Mouse (Mus musculus) heart, adult 2 months (tissue): Measurements from ENCODE around the gene Gm9736. TPM values are rescaled to one million over a fixed set of nuclear protein-coding genes. Genes with fewer than 3 reads are reported as not detected.
"Not testable (repeated sequence)": the region's sequence is repeated elsewhere in the genome, so short reads cannot be mapped to it uniquely, and the experiment has no call there.

Source experiments
- DNase-seq, 2 experiments: peaks; one replicate each; pipeline ENCODE4 v3.0.0; 2021
- H3K27ac ChIP-seq: fragments of 200-600 bp; 2 replicates; pipeline ENCODE4 v1.8.1; 2022
- H3K27me3 ChIP-seq: fragments of 200-500 bp; 2 replicates; pipeline ENCODE4 v1.6.1; 2012; ENCODE audit warnings: mild to moderate bottlenecking, low read length, inconsistent platforms, mixed read lengths; ENCODE audit not compliant: control insufficient read depth, insufficient read depth
- H3K36me3 ChIP-seq: fragments of 200-500 bp; 2 replicates; pipeline ENCODE4 v1.6.1; 2012; ENCODE audit warnings: low read length, inconsistent platforms; ENCODE audit not compliant: control insufficient read depth, insufficient read depth
- H3K4me1 ChIP-seq: fragments of 200-500 bp; 2 replicates; pipeline ENCODE4 v1.6.1; 2011; ENCODE audit warnings: low read length; ENCODE audit not compliant: control insufficient read depth, insufficient read depth
- H3K4me3 ChIP-seq: fragments of 200-600 bp; 2 replicates; pipeline ENCODE4 v1.8.1; 2022
- H3K79me2 ChIP-seq: fragments of 200-500 bp; replicated peaks from 2 replicates; pipeline ENCODE4 v1.6.1; 2012; ENCODE audit warnings: mild to moderate bottlenecking, inconsistent platforms, low read length, moderate library complexity, mixed read lengths; ENCODE audit not compliant: control insufficient read depth, insufficient read depth
- H3K9ac ChIP-seq: fragments of 200-500 bp; 2 replicates; pipeline ENCODE4 v1.6.1; 2012; ENCODE audit warnings: low read depth, mild to moderate bottlenecking, control low read depth, inconsistent platforms, low read length, mixed read lengths
- CTCF ChIP-seq: fragments of 200-600 bp; IDR thresholded peaks from 2 replicates; pipeline ENCODE4 v1.8.1; 2022; ENCODE audit warnings: antibody characterized with exemption, mild to moderate bottlenecking, moderate library complexity
- EP300 ChIP-seq: fragments of 200-500 bp; IDR thresholded peaks from 2 replicates; pipeline ENCODE4 v1.6.1; 2011; ENCODE audit warnings: low read depth, low read length, control low read depth; ENCODE audit not compliant: insufficient read depth
- POLR2A ChIP-seq: fragments of 200-500 bp; IDR thresholded peaks from 2 replicates; pipeline ENCODE4 v1.6.1; 2011; ENCODE audit warnings: mild to moderate bottlenecking, low read depth, low read length, control low read depth; ENCODE audit not compliant: insufficient read depth
- WGBS: fragments of 180-500 bp; shearing (Covaris S2); methylation state at CpG from one replicate; pipeline ENCODE4 v1.1.7; 2018; 5-methylcytosine and 5-hydroxymethylcytosine counted together
- intact Hi-C: fragments of 180-260 bp; cut with DNase I; formaldehyde crosslinking; loops from one replicate; pipeline ENCODE4 v1.15.1; 2025
- polyA plus RNA-seq: library from polyadenylated mRNA; depleted of rRNA; stranded (reverse); fragments of >200 nt; gene quantifications from 2 replicates; pipeline ENCODE4 v1.2.3, GENCODE M21; 2012
- total RNA-seq, 2 experiments: library from RNA; stranded (reverse); gene quantifications; 2 replicates each; pipeline ENCODE4 v1.2.3; 2021

Gene Gm9736
- total and polyA plus RNA-seq, 3 experiments: not detected

GRCm38 (mm10) chr10:77752312-77752711, 1.2 kb upstream of the Gm9736 start:
- H3K4me1 ChIP-seq, H3K27ac ChIP-seq, intact Hi-C loops, H3K36me3 ChIP-seq, H3K9ac ChIP-seq, H3K79me2 ChIP-seq, H3K27me3 ChIP-seq, H3K4me3 ChIP-seq, DNase-seq: not testable (repeated sequence)
- TF ChIP-seq CTCF: 0 out of 2 replicates have a peak, but pooled peaks have one; percentile 12
- WGBS: 53% methylated on average over 3 of the region's 3 CpGs

- intact Hi-C loops, H3K4me3 ChIP-seq, DNase-seq, H3K79me2 ChIP-seq, H3K36me3 ChIP-seq, H3K27me3 ChIP-seq, H3K4me1 ChIP-seq, H3K27ac ChIP-seq, H3K9ac ChIP-seq: not testable (repeated sequence)
- 70% methylated on average over 1 of the region's 1 CpGs for WGBS
These were observed 468 bp downstream of the Gm9736 start for GRCm38 (mm10) chr10:77750686-77751085.

GRCm38 (mm10) chr10:77741924-77742688, 9.0 kb downstream of the Gm9736 start, which contains the start of gene Gm18596:
Gm18596 (minus strand) TSS chr10:77742638.
- H3K27me3 ChIP-seq, H3K27ac ChIP-seq, DNase-seq, H3K4me1 ChIP-seq, H3K4me3 ChIP-seq, H3K79me2 ChIP-seq, H3K9ac ChIP-seq, H3K36me3 ChIP-seq, intact Hi-C loops: not testable (repeated sequence)
- 59% methylated on average over 5 of the region's 5 CpGs for WGBS

- no peak overlapping the region for H3K27ac ChIP-seq
- H3K9ac ChIP-seq: no peak overlapping the region
- H3K4me3 ChIP-seq: no peak overlapping the region
- intact Hi-C loops: no loop called here
- DNase-seq: no peak
- H3K4me1 ChIP-seq: no peaks in the 10 kb centered on the region
- 83% methylated on average over 4 of the region's 4 CpGs for whole genome bisulfite sequencing
- no peaks in the 10 kb centered on the region for H3K27me3 ChIP-seq
- H3K36me3 ChIP-seq: no peaks in the 10 kb centered on the region
- H3K79me2 ChIP-seq: no peaks in the 10 kb centered on the region
- no peak for TF ChIP-seq EP300
- TF ChIP-seq CTCF: no peak
- TF ChIP-seq POLR2A: no peak
These were observed 12.2 kb downstream of the Gm9736 start for GRCm38 (mm10) chr10:77738929-77739328.

- H3K27ac ChIP-seq: no peak overlapping the region
- no peak overlapping the region for H3K9ac ChIP-seq
- WGBS: 97% methylated on average over 1 of the region's 1 CpGs
- no peaks in the 10 kb centered on the region for H3K27me3 ChIP-seq
- no peaks in the 10 kb centered on the region for H3K4me1 ChIP-seq
- H3K36me3 ChIP-seq: no peaks in the 10 kb centered on the region
- H3K4me3 ChIP-seq: no peak overlapping the region
- H3K79me2 ChIP-seq: no peaks in the 10 kb centered on the region
- DNase-seq: no peak
- TF ChIP-seq EP300: no peak
- TF ChIP-seq POLR2A: no peak
- TF ChIP-seq CTCF: no peak
- intact Hi-C loops: no loop called here
These were observed 15.2 kb downstream of the Gm9736 start for GRCm38 (mm10) chr10:77735928-77736327.

- no peak overlapping the region for H3K9ac ChIP-seq
- no peak for TF ChIP-seq POLR2A
- TF ChIP-seq CTCF: peak; percentile 53
- no peak for TF ChIP-seq EP300
- H3K27me3 ChIP-seq: no peaks in the 10 kb centered on the region
- H3K4me3 ChIP-seq: no peak overlapping the region
- H3K79me2 ChIP-seq: no peaks in the 10 kb centered on the region
- H3K27ac ChIP-seq: no peak overlapping the region
- DNase-seq: no peak
- H3K4me1 ChIP-seq: no peaks in the 10 kb centered on the region
- H3K36me3 ChIP-seq: no peaks in the 10 kb centered on the region
- WGBS: 49% methylated on average over 4 of the region's 4 CpGs
- intact Hi-C loops: loop anchor here (1.0 kb wide), 1 partner anchor 150 kb away; no protein-coding TSS in a partner anchor
These were observed 21.9 kb downstream of the Gm9736 start for GRCm38 (mm10) chr10:77729241-77729640.
